Mouse (Mus musculus) intestine, embryonic 14.5 days (tissue): ENCODE results near the gene Fam69b. TPM values are rescaled to one million over a fixed set of nuclear protein-coding genes. Genes with fewer than 3 reads are reported as not detected.

Experiments
- ATAC-seq: fragments of 200-750 bp; cut with Nextera tagmentation; replicated peaks from 2 replicates; pipeline ENCODE4 v1.8.0; 2017; ENCODE audit warnings: low read depth, moderate number of reproducible peaks, moderate TSS enrichment, moderate library complexity; ENCODE audit not compliant: low FRiP score, low TSS enrichment
- DNase-seq: peaks from one replicate; pipeline ENCODE4 v3.0.0-alpha.2; 2018; ENCODE audit warnings: low spot score
- H3K27ac ChIP-seq: fragments of 300-500 bp; sonication (generic); 2 replicates; pipeline ENCODE4 v1.5.1; 2014; ENCODE audit warnings: low read depth, mild to moderate bottlenecking, control low read depth
- H3K27me3 ChIP-seq: fragments of 300-500 bp; sonication (generic); replicated peaks from 2 replicates; pipeline ENCODE4 v1.6.1; 2014; ENCODE audit warnings: low read length, control low read depth; ENCODE audit not compliant: control insufficient read depth, insufficient read depth
- H3K36me3 ChIP-seq: fragments of 300-500 bp; sonication (generic); 2 replicates; pipeline ENCODE4 v1.6.1; 2014; ENCODE audit warnings: low read length, control low read depth; ENCODE audit not compliant: control insufficient read depth, insufficient read depth
- H3K4me1 ChIP-seq: fragments of 300-500 bp; sonication (generic); replicated peaks from 2 replicates; pipeline ENCODE4 v1.6.1; 2014; ENCODE audit warnings: low read length, control low read depth, mixed read lengths; ENCODE audit not compliant: control insufficient read depth, insufficient read depth
- H3K4me2 ChIP-seq: fragments of 300-500 bp; sonication (generic); 2 replicates; pipeline ENCODE4 v1.6.1; 2014; ENCODE audit warnings: low read length
- H3K4me3 ChIP-seq: fragments of 300-500 bp; sonication (generic); 2 replicates; pipeline ENCODE4 v1.5.1; 2014; ENCODE audit warnings: low read depth, low read length, control low read depth, mixed read lengths
- H3K9ac ChIP-seq: fragments of 300-500 bp; sonication (generic); 2 replicates; pipeline ENCODE4 v1.6.1; 2014; ENCODE audit warnings: mild to moderate bottlenecking, low read length
- H3K9me3 ChIP-seq: fragments of 300-500 bp; sonication (generic); 2 replicates; pipeline ENCODE4 v1.6.1; 2016; ENCODE audit warnings: low read length, control low read depth; ENCODE audit not compliant: control insufficient read depth
- WGBS: fragments of 180-500 bp; shearing (Covaris S2); extraction: QIAGEN DNeasy Blood & Tissue Kit; methylation state at CpG from one replicate; pipeline ENCODE4 v1.1.7; 2014; 5-methylcytosine and 5-hydroxymethylcytosine counted together
- polyA plus RNA-seq: library from polyadenylated mRNA; unstranded; fragments of >200 nt; fragmentation: Nextera tagmentation; extraction: Ambion mirVana; gene quantifications from 2 replicates; pipeline ENCODE4 v1.2.1, GENCODE M21; 2014

Gene Fam69b
- polyA plus RNA-seq, 1 experiment from 2014 or later = 41.3 TPM

GRCm38 (mm10) chr2:26601595-26601994 lies 26.7 kb upstream of the Fam69b start:
- no peak overlapping the region for H3K9ac ChIP-seq
- no peaks in the 10 kb centered on the region for H3K9me3 ChIP-seq
- H3K27me3 ChIP-seq = no peaks in the 10 kb centered on the region
- DNase-seq (no peak), ATAC-seq (no peak)
- 80% methylated on average over 1 of the region's 1 CpGs for WGBS
- H3K4me2 ChIP-seq = no peak overlapping the region
- no peak overlapping the region for H3K27ac ChIP-seq
- H3K4me1 ChIP-seq = peaks cover 13% of the 10 kb centered on the region
- H3K36me3 ChIP-seq = no peaks in the 10 kb centered on the region
- H3K4me3 ChIP-seq = no peak overlapping the region

- Histone ChIP-seq H3K4me3 (peak overlapping the region; percentile 70; the same call in 1 of the 2 replicates), H3K27ac (no peak overlapping the region), H3K9ac (no peak overlapping the region), H3K27me3 (no peaks in the 10 kb centered on the region), H3K9me3 (no peaks in the 10 kb centered on the region), H3K4me2 (peak overlapping the region; percentile 78), H3K36me3 (no peaks in the 10 kb centered on the region), H3K4me1 (peaks cover 23% of the 10 kb centered on the region)
- no peak for ATAC-seq
- no peak for DNase-seq
- whole genome bisulfite sequencing = 79% methylated on average over 5 of the region's 5 CpGs
Measured at GRCm38 (mm10) chr2:26602631-26603030, 25.6 kb upstream of the Fam69b start.

- Histone ChIP-seq H3K4me3 (peak overlapping the region; percentile 70), H3K4me2 (peak overlapping the region; percentile 78), H3K36me3 (no peaks in the 10 kb centered on the region), H3K9ac (peak overlapping the region; percentile 79), H3K4me1 (peaks cover 24% of the 10 kb centered on the region), H3K27ac (peak overlapping the region; percentile 85; the same call in 1 of the 2 replicates), H3K27me3 (no peaks in the 10 kb centered on the region), H3K9me3 (no peaks in the 10 kb centered on the region)
- ATAC-seq = no peak
- WGBS = 7% methylated on average over 6 of the region's 6 CpGs
- DNase-seq = no peak
Measured at GRCm38 (mm10) chr2:26603159-26603558, 25.1 kb upstream of the Fam69b start.

GRCm38 (mm10) chr2:26603720-26604671 lies 24.3 kb upstream of the Fam69b start, which contains the start of gene Agpat2:
TSS of gene Agpat2 (minus strand) at chr2:26604417.
- Histone ChIP-seq H3K9me3 (no peaks in the 10 kb centered on the region), H3K4me1 (peaks cover 24% of the 10 kb centered on the region), H3K4me2 (peak within 1 kb of the TSS; percentile 78), H3K4me3 (peak within 1 kb of the TSS; percentile 70), H3K27me3 (no peaks in the 10 kb centered on the region), H3K9ac (peak within 1 kb of the TSS; percentile 79), H3K27ac (peak within 1 kb of the TSS; percentile 85), H3K36me3 (no peaks in the 10 kb centered on the region)
- under 1% methylated on average over 93 of the region's 103 CpGs for WGBS
- DNase-seq (peak; percentile 82), ATAC-seq (peak; percentile 83)

GRCm38 (mm10) chr2:26605331-26605730 lies 22.9 kb upstream of the Fam69b start:
- H3K27ac ChIP-seq = no peak overlapping the region
- 83% methylated on average over 8 of the region's 8 CpGs for WGBS
- no peak overlapping the region for H3K9ac ChIP-seq
- DNase-seq = no peak
- H3K4me2 ChIP-seq = no peak overlapping the region
- ATAC-seq = no peak
- H3K4me1 ChIP-seq = peaks cover 24% of the 10 kb centered on the region
- no peaks in the 10 kb centered on the region for H3K9me3 ChIP-seq
- H3K4me3 ChIP-seq = no peak overlapping the region
- no peaks in the 10 kb centered on the region for H3K27me3 ChIP-seq
- H3K36me3 ChIP-seq = no peaks in the 10 kb centered on the region

- no peak overlapping the region for H3K4me3 ChIP-seq
- H3K4me1 ChIP-seq = peaks cover 24% of the 10 kb centered on the region
- ATAC-seq = no peak
- H3K36me3 ChIP-seq = no peaks in the 10 kb centered on the region
- DNase-seq = no peak
- no peaks in the 10 kb centered on the region for H3K27me3 ChIP-seq
- 80% methylated on average over 3 of the region's 3 CpGs for WGBS
- H3K9me3 ChIP-seq = no peaks in the 10 kb centered on the region
- H3K9ac ChIP-seq = no peak overlapping the region
- no peak overlapping the region for H3K4me2 ChIP-seq
- peak overlapping the region; percentile 43; the same call in 1 of the 2 replicates for H3K27ac ChIP-seq
Measured at GRCm38 (mm10) chr2:26606579-26606978, 21.7 kb upstream of the Fam69b start.

GRCm38 (mm10) chr2:26607056-26607910 lies 21.0 kb upstream of the Fam69b start:
- Histone ChIP-seq H3K9ac (no peak overlapping the region), H3K4me1 (peaks cover 24% of the 10 kb centered on the region), H3K27me3 (no peaks in the 10 kb centered on the region), H3K36me3 (no peaks in the 10 kb centered on the region), H3K9me3 (no peaks in the 10 kb centered on the region), H3K4me3 (no peak overlapping the region), H3K27ac (peak overlapping the region; percentile 43; the same call in 1 of the 2 replicates), H3K4me2 (no peak overlapping the region)
- ATAC-seq (no peak), DNase-seq (no peak)
- WGBS = 42% methylated on average over 6 of the region's 6 CpGs

- H3K27me3 ChIP-seq = no peaks in the 10 kb centered on the region
- no peak overlapping the region for H3K4me2 ChIP-seq
- H3K4me3 ChIP-seq = no peak overlapping the region
- H3K9ac ChIP-seq = no peak overlapping the region
- no peaks in the 10 kb centered on the region for H3K36me3 ChIP-seq
- no peaks in the 10 kb centered on the region for H3K9me3 ChIP-seq
- DNase-seq (no peak), ATAC-seq (no peak)
- no peak overlapping the region for H3K27ac ChIP-seq
- H3K4me1 ChIP-seq = peaks cover 17% of the 10 kb centered on the region
Measured at GRCm38 (mm10) chr2:26608781-26609180, 19.5 kb upstream of the Fam69b start.
